Mouse (Mus musculus): ENCODE measurements around the gene Tpte.

Tpte gene

GRCm38 (mm10) chr8:22376903-22377302 is 93.7 kb downstream of the Tpte start:
- no peak for DNase-seq (ENCODE audit: low read depth, low spot score)

- no peak for DNase-seq (ENCODE audit: low read depth, low spot score)
Measured at GRCm38 (mm10) chr8:22380934-22381333, 97.7 kb downstream of the Tpte start.

GRCm38 (mm10) chr8:22382824-22383595 is 99.8 kb downstream of the Tpte start:
- no peak for DNase-seq (ENCODE audit: low read depth, low spot score)

GRCm38 (mm10) chr8:22385158-22385557 is 101.9 kb downstream of the Tpte start:
- DNase-seq (ENCODE audit: low read depth, low spot score), result no peak

- DNase-seq (ENCODE audit: low read depth, low spot score), result no peak
Measured at GRCm38 (mm10) chr8:22389874-22390273, 106.6 kb downstream of the Tpte start.

- no peak for DNase-seq (ENCODE audit: low read depth, low spot score)
Measured at GRCm38 (mm10) chr8:22390766-22391463, 107.7 kb downstream of the Tpte start.

- no peak for DNase-seq (ENCODE audit: low read depth, low spot score)
Measured at GRCm38 (mm10) chr8:22394471-22394870, 111.2 kb downstream of the Tpte start.

- no peak for DNase-seq (ENCODE audit: low read depth, low spot score)
Measured at GRCm38 (mm10) chr8:22395256-22395655, 112.0 kb downstream of the Tpte start.

- no peak for DNase-seq (ENCODE audit: low read depth, low spot score)
Measured at GRCm38 (mm10) chr8:22397811-22398141, 114.5 kb downstream of the Tpte start.

- DNase-seq (ENCODE audit: low read depth, low spot score), result peak; percentile 81
Measured at GRCm38 (mm10) chr8:22398142-22398951, 115.1 kb downstream of the Tpte start, which contains the start of gene Slc25a15. TSS of gene Slc25a15 (minus strand) at chr8:22398597.

- no peak for DNase-seq (ENCODE audit: low read depth, low spot score)
Measured at GRCm38 (mm10) chr8:22399285-22399880, 116.1 kb downstream of the Tpte start.

GRCm38 (mm10) chr8:22400593-22400992 is 117.4 kb downstream of the Tpte start:
- DNase-seq (ENCODE audit: low read depth, low spot score), result no peak

GRCm38 (mm10) chr8:22403235-22403634 is 120.0 kb downstream of the Tpte start:
- no peak for DNase-seq (ENCODE audit: low read depth, low spot score)

GRCm38 (mm10) chr8:22405733-22406132 is 122.5 kb downstream of the Tpte start:
- no peak for DNase-seq (ENCODE audit: low read depth, low spot score)

- DNase-seq (ENCODE audit: low read depth, low spot score), result no peak
Measured at GRCm38 (mm10) chr8:22410688-22411281, 127.5 kb downstream of the Tpte start.

GRCm38 (mm10) chr8:22411282-22411702 is 128.1 kb downstream of the Tpte start, which contains the start of gene Mrps31:
TSS of gene Mrps31 (plus strand) at chr8:22411361.
- peak; percentile 90 for DNase-seq (ENCODE audit: low read depth, low spot score)

- DNase-seq (ENCODE audit: low read depth, low spot score), result no peak
Measured at GRCm38 (mm10) chr8:22411971-22412370, 128.7 kb downstream of the Tpte start.
